Mouse (Mus musculus) hindbrain, embryonic 10.5 days (tissue): ENCODE measurements around the gene Zfp764. TPM values are rescaled to one million over a fixed set of nuclear protein-coding genes. Genes with fewer than 3 reads are reported as not detected.

Experiments used
- DNase-seq: peaks from one replicate; pipeline ENCODE4 v3.0.0-alpha.2; 2017; ENCODE audit warnings: low spot score
- H3K27ac ChIP-seq: fragments of 300-500 bp; sonication (generic); 2 replicates; pipeline ENCODE4 v1.5.1; 2016; ENCODE audit warnings: mild to moderate bottlenecking, moderate library complexity
- H3K27me3 ChIP-seq: fragments of 300-500 bp; sonication (generic); 2 replicates; pipeline ENCODE4 v1.6.1; 2016; ENCODE audit warnings: mild to moderate bottlenecking; ENCODE audit not compliant: poor library complexity, insufficient read depth, severe bottlenecking
- H3K36me3 ChIP-seq: fragments of 300-500 bp; sonication (generic); 2 replicates; pipeline ENCODE4 v1.6.1; 2016; ENCODE audit warnings: mild to moderate bottlenecking, moderate library complexity
- H3K4me1 ChIP-seq: fragments of 300-500 bp; sonication (generic); replicated peaks from 2 replicates; pipeline ENCODE4 v1.6.1; 2016; ENCODE audit warnings: mild to moderate bottlenecking
- H3K4me3 ChIP-seq: fragments of 300-500 bp; sonication (generic); 2 replicates; pipeline ENCODE4 v1.5.1; 2016; ENCODE audit warnings: mild to moderate bottlenecking, moderate library complexity
- H3K9me3 ChIP-seq: fragments of 300-500 bp; sonication (generic); 2 replicates; pipeline ENCODE4 v1.6.1; 2016; ENCODE audit warnings: mild to moderate bottlenecking, moderate library complexity
- WGBS: fragments of 180-500 bp; shearing (Covaris S2); methylation state at CpG from one replicate; pipeline ENCODE4 v1.1.7; 2016; 5-methylcytosine and 5-hydroxymethylcytosine counted together
- polyA plus RNA-seq: library from polyadenylated mRNA; unstranded; fragments of >200 nt; fragmentation: Nextera tagmentation; extraction: Ambion mirVana; gene quantifications from 2 replicates; pipeline ENCODE4 v1.2.1, GENCODE M21; 2016

The Zfp764 gene
- polyA plus RNA-seq, 1 experiment from 2014 or later = 6.6 TPM

- H3K27ac ChIP-seq = no peak overlapping the region
- no peaks in the 10 kb centered on the region for H3K4me1 ChIP-seq
- no peak overlapping the region for H3K4me3 ChIP-seq
- no peaks in the 10 kb centered on the region for H3K36me3 ChIP-seq
- H3K27me3 ChIP-seq = no peaks in the 10 kb centered on the region; the same call in 1 of the 2 replicates
- no peak for DNase-seq
- H3K9me3 ChIP-seq = no peaks in the 10 kb centered on the region
- 75% methylated on average over 3 of the region's 3 CpGs for WGBS
Observed at GRCm38 (mm10) chr7:127355796-127356195, 50.8 kb downstream of the Zfp764 start.

Other genes starting within 250 kb of the Zfp764 start
- gene Cd2bp2, start 210.8 kb downstream of the Zfp764 start, polyA plus RNA-seq = 94.4 and 96.0 TPM in 2 replicates
- 25.6 and 28.2 TPM in 2 replicates for gene Tbc1d10b, start 198.4 kb downstream of the Zfp764 start, polyA plus RNA-seq
- gene Mylpf, start 197.9 kb downstream of the Zfp764 start, polyA plus RNA-seq = 13.0 and 17.7 TPM in 2 replicates
- 78.7 and 81.0 TPM in 2 replicates for gene Zfp553, start 173.8 kb downstream of the Zfp764 start, polyA plus RNA-seq
- gene Sept1, start 173.7 kb downstream of the Zfp764 start, polyA plus RNA-seq = 32.4 and 33.8 TPM in 2 replicates
- gene Zfp771, start 162.5 kb downstream of the Zfp764 start, polyA plus RNA-seq = 62.4 and 70.1 TPM in 2 replicates
- 284 and 329 TPM in 2 replicates for gene Dctpp1, start 146.1 kb downstream of the Zfp764 start, polyA plus RNA-seq
- gene Sephs2, start 132.8 kb downstream of the Zfp764 start, polyA plus RNA-seq = 69.8 and 76.2 TPM in 2 replicates
- gene Itgal, start 110.6 kb downstream of the Zfp764 start, polyA plus RNA-seq = 0.68 and 0.98 TPM in 2 replicates
- 18.8 and 20.4 TPM in 2 replicates for gene Zfp768, start 61.2 kb downstream of the Zfp764 start, polyA plus RNA-seq
- 7.9 and 9.5 TPM in 2 replicates for gene Zfp747, start 30.8 kb downstream of the Zfp764 start, polyA plus RNA-seq
- 5.3 and 6.2 TPM in 2 replicates for gene 9130019O22Rik, start 19.7 kb downstream of the Zfp764 start, polyA plus RNA-seq
- 5.4 and 6.7 TPM in 2 replicates for gene E430018J23Rik, start 13.2 kb downstream of the Zfp764 start, polyA plus RNA-seq
- gene Zfp688, start 15.2 kb upstream of the Zfp764 start, polyA plus RNA-seq = 35.6 and 39.4 TPM in 2 replicates
- gene Zfp689, start 42.3 kb upstream of the Zfp764 start, polyA plus RNA-seq = 14.8 and 15.7 TPM in 2 replicates
- gene Prr14, start 52.8 kb upstream of the Zfp764 start, polyA plus RNA-seq = 53.1 and 65.9 TPM in 2 replicates
- 9.0 and 12.0 TPM in 2 replicates for gene Fbrs, start 72.4 kb upstream of the Zfp764 start, polyA plus RNA-seq
- gene Srcap, start 105.2 kb upstream of the Zfp764 start, polyA plus RNA-seq = 54.9 and 71.4 TPM in 2 replicates
- gene Gm42715, start 112.8 kb upstream of the Zfp764 start, polyA plus RNA-seq = 16.5 and 18.1 TPM in 2 replicates
- gene Tmem265, start 154.6 kb upstream of the Zfp764 start, polyA plus RNA-seq = 7.9 and 13.7 TPM in 2 replicates
- 47.0 and 54.1 TPM in 2 replicates for gene Phkg2, start 166.5 kb upstream of the Zfp764 start, polyA plus RNA-seq
- 15.7 and 16.5 TPM in 2 replicates for gene Ccdc189, start 181.8 kb upstream of the Zfp764 start, polyA plus RNA-seq
- gene Rnf40, start 181.9 kb upstream of the Zfp764 start, polyA plus RNA-seq = 57.8 and 58.8 TPM in 2 replicates
- gene Zfp629, start 209.0 kb upstream of the Zfp764 start, polyA plus RNA-seq = 34.5 and 36.7 TPM in 2 replicates